Mouse (Mus musculus) lung, postnatal 4 days (tissue): ENCODE data around the gene Eci3.
"Not testable (repeated sequence)": the region's sequence is repeated elsewhere in the genome, so short reads cannot be mapped to it uniquely, and the experiment has no call there.

Source experiments
- DNase-seq, 2 experiments: peaks; one replicate each; pipeline ENCODE4 v3.0.0; 2021

The Eci3 gene

DNA sequence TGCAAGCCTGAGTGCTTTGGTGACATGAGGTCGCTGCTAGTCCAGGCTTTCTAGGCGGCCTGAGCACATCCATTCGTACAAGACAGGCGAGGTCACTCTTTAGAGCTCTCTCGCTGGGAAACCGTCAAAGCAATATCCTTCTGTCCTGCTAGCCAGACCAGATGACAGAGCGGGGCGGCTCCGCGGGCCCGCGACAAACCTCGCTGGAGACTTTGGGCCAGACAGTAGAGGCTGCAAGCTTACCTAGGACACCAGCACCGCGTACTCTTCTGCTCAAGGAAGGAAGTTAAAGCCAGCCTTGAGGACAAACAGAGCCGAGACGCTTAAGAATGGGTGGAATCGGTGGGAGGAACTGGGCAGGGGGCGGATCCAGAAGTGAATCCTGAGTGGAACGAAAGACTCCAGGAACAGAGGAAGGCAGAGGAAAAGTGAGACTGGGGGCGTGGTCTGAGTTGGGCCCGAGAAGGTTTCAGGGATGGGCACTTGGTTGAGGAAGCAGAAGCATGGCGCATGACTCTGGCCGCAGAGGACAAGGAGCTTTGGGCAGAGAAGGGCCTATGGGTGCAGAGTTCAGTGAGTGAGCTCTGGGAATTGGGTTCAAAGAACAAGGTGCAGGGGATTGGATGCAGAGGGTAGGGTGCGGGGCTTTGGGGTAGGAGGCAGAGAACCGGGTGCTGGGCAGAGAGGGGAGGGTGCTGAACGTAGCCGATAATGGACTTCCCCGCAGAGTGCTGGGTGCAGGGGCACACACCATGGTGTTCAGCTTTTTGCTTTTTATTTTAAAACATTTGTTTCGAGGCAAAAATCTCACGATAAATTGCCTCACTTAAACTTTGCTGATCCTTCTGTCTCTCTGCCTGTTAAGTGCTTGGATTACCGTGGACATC is at the start of gene Eci3:
Gene Eci3, minus strand, starts transcription at position 300 of the 887 bp plus-strand sequence.
- peak; percentile 55 to 57 for DNase-seq

DNA sequence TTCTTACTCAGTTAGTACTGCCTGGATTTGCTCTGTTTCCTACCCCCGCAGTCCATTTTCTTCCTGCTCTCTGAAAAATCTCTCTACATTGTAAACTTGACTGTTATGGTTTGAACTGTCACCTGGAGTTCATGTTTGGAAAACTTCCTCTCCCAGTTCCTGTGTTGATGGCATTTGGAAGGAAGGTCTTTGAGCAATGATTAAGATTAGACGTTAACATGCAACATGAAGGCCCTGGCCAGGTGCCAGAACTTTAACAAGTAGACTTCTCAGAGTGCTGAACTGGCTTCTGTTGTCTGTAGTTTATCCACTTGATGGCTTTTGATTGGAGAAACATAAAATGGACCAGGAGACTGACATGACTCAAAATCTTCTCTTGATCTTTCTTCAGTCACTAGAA is 32.3 kb upstream of the Eci3 start:
- peak; percentile 36 to 45 for DNase-seq

DNA sequence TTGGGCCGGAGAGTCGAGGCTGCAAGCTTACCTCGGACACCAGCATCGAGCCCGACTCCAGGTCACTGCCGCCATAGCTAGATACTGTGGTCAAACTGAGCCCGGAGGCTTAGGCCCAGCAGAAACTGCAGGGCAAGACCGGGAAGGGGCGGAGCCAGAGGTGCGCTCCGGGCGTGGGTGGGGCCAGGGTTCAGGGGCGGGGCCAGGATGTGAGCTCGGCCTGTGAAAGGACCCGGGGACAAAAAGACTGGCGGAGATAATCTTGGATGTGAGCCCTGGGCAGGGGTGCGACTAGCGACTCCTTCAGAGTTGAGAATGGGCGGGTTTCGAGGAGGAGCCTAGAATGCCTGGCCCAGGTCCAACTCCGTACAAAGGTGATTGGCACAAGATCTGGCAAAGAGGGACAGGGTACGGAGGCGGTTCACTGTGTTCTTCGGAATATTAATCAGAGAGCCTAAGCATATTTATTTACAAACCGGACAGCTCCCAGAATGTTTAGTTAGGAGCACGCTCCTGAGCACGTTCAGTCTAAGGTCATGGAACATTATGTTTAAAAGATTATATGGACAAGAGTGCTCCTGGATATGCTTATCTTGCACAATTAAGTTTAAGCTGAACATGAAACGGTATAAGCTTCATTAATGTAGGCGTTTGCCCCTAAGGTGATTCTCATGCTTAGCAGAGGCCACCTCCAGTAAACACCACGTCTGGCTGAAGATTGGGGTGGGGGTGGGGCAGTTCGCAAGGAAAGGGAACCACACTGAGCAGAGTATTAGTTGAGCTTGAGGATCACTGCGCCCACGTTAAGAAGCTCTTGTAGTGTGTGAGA is 30.6 kb upstream of the Eci3 start:
- peak; percentile 97 to 98 for DNase-seq

DNA sequence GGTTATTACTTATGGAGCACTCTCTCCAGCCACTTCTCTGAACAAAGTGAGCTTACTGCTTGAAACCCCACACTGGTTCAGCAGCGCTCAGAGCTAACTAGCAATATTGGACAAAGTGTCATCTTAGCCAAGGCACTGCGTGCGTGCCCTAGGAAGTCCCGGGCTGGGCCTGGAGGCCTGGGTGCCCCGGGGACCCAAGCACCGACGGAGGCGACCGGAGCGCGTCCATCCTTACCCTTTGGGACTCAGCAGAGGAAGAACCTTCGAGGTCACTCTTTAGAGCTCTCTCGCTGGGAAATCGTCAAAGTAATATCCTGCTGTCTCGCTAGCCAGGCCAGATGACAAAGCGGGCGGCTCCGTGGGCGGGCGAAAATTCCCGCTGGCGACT is 30.0 kb upstream of the Eci3 start:
- DNase-seq, result no peak

DNA sequence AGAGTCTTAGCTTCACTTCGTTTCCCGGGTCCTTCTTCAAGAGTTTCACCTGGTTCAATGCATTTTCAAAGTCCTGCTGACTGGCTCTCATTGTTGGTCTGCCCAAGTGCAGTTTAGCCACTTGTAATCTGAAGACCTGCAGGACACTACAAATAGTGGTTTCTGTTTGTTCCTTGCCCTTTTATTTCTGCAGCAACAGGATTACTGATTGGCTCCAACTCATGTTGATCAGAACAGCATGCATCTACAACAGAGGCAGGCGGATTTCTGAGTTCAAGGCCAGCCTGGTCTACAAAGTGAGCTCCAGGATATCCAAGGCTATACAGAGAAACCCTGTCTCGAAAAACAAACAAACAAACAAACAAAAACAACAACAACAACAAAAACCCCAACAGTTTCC is 29.5 kb upstream of the Eci3 start:
- no peak for DNase-seq

DNA sequence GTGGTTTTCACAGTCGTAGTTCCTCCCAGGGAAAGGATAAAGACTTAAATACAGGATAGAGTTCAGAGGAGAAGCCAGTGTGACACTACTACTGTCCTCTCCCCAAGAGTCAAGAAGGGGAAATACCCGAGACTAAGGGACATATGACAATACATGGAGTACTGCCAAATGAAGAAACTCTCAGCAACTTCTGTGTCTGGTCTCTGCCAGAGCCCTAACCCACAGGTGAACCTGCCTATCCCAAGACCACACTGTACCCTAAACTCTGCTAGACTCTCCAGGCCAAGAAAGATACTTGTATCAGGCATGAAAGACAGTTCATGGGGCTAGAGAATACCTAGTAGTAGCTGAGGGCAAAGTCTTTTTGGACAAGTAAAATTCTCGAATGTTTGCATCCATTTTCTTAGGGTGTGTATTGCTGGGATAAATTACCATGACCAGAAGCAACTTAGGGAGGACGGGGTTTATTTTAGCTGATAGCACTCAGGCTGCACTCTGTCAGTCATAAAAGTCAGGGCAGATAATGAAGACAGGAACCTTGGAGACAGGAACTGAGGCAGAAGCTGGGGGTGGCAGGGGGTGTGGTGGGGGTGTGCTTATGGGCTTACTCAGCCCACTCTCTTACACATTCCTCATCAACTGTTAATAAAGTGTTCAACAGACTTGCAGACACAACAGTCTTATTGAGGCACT is 28.1 kb upstream of the Eci3 start:
- no peak for DNase-seq

DNA sequence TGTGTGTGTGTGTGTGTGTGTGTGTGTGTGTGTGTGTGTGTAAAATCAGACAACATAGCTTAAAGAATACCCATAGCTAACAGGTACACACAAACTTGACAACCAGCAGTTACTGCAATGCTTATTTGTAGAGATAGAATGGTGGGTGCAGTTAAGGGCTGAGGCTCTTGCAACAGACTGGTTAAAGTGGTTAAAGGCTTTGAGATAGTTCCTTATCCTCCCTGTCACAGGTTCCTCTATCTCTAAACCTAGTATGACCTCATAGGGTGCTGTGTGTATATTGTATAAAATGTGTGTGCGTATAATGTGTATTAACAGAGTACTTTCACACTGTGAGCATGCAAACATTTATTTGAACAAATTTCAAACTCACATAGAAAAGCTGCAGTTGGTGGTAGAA is 19.9 kb upstream of the Eci3 start:
- not testable (repeated sequence) for DNase-seq

DNA sequence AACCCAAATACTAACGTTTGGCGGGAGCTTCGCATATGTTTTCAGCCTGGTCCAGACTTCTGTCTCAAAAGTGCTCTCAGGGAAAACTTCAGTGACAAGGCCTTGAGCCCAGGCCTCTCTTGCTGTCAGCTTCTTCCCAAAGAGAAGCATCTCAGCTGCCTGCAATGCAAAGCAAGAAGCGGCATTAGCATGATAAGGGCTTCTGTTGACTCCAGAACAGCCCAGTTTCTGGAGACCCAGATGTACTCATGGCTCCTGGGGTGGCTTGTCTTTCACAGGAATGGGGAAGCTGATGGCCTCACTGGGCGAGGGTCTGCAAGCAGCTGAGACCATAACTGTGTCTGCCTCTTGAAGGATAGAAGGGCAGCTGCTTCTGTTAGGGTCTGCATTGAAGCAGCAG is 15.0 kb upstream of the Eci3 start:
- DNase-seq, result not testable (repeated sequence)

DNA sequence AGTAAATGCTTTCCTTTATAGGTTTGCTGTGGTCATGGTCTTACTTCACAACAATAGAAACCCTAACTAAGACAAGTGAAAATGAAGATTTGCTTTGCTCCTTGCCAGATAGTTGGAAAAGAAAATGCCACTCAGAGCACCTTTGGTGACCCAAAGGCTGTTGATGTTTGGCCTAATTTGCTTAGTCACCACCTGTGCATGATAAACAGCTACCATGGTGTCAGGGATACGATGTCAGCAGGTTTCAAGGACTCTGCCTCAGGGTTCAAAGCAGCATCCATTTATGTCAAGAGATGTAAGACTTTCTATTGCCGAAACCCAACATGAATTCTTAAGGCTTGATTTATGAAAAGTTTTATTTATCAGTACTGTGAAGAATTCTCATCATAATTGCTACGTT is 13.8 kb upstream of the Eci3 start:
- no peak for DNase-seq

DNA sequence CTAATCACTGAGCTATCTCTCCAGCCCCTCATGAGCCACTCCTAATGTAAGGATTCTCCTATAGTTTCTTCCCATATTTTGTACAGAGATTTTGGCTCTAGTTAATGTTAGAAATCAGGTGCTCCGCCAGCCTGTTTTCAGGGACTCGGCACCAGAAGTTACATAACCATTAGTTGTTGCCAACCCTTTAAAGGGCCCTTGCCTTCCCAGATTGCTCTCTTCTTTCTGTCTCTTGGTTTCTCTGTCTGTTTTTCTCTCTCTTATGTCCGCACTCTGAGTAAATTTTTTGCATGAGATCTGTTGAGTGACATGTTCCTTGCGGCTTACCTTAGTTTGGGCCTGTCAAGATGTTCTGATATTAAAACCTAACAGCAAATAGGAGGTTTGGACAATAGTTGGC is 12.5 kb upstream of the Eci3 start:
- DNase-seq, result no peak

DNA sequence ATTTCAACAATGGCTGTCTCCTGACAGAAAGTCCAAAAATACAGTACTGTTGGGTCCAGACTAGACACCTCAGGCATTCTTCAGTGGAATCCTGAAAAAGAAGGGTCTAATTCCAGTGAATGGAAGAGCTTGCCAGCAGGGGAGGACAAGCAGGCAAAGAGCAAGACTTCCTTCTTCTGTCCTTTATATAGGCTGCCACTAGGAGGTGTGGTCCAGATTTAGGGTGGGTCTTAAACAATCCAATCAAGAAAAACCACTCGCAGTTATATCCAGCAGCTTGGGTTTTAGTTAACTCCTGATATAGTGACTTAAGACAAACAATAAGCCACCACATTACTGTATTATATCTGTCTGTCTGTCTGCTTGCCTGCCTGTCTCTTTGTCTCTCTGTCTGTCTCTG is 10.2 kb upstream of the Eci3 start:
- no peak for DNase-seq

DNA sequence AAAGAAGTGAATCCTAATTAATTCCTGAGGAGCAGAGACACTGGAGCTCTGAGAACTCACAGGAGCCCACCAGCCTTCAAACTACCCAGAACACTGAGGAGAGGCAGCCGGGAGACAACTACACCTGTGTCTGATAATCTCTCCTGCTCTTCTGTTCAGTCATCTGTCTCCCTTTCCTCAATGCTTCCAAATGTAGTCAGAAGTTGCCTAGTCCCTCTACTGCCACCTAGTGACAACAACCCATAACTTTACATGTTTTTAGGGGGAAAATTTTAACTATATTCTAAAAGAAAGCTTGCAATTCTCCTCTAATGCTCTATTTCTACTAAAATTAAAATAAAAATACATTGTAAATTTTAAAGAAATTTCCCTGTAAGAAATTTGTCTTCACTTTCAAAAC is 9.5 kb upstream of the Eci3 start:
- no peak for DNase-seq

DNA sequence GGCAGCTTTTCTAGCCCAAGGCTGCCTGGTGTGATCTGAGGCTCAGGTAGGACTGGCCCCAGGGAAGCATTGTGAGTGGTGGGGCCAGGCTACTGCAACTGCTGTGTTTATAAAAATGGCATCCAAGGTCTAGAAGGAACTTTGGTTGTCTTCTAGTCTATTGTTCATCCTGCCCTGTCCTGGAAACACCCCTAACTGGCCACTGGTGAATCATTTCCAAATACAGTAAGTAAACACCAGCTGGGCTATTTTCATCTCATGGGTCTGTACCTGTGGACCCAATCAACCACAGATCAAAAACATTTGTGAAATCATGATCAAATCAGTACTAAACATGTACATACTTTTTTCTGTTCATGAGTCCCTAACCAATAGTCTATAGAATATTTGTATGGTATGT is 8.8 kb upstream of the Eci3 start:
- not testable (repeated sequence) for DNase-seq

DNA sequence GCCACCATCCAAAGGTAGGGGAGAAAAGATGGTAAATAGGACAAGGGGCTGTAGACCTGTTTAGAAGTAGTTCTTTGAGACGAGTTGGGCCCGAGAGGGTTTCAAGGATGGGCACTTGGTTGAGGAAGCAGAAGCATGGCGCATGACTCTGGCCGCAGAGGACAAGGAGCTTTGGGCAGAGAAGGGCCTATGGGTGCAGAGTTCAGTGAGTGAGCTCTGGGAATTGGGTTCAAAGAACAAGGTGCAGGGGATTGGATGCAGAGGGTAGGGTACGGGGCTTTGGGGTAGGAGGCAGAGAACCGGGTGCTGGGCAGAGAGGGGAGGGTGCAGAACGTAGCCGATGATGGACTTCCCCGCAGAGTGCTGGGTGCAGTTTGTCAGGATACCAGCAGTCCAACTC is 2.0 kb upstream of the Eci3 start:
- DNase-seq, result not testable (repeated sequence)

DNA sequence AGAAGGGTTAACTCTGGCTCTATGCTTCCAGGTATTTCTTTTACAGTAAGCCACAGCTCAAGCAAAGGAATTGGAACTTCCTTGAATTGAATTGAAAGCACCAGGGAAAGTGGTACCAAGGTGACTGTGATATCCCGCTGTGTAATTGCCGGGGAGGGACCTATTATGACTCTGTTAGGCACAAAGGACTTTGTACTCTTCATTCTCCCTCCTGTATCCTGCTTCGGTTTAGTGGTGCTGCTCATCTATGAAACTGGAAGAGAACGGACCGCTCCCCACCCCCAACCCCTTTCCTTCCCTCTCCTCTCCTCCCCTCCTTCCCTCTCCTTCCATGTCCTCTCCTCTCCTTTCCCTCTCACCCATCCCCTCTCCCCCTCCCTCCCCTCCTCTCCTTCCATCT is 1.3 kb upstream of the Eci3 start:
- DNase-seq, result no peak

DNA sequence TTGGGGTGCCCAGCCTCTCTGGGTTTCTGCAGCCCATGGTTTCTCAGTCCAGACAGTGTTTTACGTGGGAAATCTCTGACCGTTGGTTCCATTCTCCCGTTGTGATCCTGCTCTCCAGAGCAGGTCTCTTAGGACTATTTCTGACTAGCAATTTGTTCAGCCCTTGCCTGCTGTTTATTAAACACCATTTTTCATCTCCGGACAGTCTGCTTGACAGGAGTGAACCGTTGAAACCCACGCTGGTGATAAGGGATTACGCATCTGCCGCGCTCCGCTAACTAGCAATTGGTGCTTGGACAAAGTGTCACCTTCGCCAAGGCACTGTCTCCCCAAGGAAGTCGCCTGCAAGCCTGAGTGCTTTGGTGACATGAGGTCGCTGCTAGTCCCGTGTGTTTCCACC is 809 bp upstream of the Eci3 start:
- no peak for DNase-seq

DNA sequence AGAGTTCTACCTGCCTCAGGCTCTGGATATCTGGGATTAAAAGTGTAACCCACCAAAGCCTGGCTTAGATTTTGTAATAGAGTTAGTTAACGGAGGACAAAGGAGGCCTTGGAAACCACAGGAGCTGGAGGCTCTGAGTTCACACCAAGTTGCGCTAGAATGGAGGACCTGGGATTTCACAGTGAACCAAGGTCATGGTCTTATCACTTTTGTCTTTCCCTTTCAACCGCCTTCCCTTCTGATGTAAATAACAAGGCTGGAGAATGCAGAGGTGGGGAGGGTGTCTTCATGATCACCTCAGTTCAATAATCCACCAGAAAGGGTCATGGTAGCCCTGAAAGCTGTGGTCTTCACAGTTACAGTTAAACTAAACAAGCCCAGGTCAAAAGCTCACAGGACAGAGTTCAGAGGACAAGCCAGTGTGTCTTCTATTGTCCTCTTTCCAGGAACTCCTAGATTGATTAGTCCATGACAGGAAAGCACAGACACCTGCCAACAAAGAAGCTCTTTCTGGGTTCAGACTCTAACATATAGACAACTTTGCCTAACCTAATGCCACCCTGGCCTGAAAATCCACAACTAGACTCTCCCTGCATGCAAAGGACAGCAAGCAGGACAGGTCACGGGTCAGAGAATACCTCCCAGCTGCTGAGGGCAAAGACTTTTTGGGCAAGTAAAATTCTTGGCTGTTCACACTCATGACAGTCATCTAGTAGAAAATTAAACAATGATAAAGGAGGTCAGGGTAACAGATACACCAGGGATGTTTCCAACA is 2.4 kb downstream of the Eci3 start:
- DNase-seq, result no peak

DNA sequence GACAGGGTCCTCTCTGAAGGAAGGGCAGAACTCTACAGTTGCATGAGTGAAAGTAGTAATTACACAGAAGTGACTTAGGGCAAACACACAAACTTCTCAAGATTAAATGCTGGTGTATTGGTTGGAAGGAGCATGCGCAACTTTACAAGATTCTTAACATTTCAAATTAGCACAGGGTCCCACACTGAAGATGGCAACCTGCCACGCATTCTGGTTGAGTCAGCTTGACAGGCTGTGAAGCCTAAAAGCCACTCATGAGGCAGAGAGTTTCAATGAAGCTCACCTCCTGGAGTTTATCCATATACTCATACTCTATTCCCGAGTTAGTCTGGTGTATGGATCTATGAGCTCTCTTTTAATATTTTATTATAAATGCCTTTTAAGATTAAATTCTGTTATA is 5.5 kb downstream of the Eci3 start:
- not testable (repeated sequence) for DNase-seq

DNA sequence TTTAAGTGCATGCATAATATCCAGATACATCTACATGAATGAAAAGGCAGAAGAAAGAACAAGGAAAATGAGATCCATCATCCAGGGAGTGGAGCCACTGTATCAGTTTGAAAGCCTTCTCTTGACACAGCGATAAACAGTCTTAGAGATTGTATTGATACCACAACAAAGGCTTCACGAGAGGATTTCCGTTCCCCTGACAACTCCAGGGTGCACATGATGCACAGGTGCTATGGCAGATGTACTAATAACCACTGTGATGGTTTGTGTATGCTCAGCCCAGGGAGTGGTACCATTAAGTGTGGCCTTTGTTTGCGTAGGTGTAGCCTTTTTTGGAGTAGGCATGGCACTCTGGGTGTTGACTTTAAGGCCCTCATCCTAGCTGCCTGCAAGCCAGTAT is 6.7 kb downstream of the Eci3 start:
- no peak for DNase-seq

DNA sequence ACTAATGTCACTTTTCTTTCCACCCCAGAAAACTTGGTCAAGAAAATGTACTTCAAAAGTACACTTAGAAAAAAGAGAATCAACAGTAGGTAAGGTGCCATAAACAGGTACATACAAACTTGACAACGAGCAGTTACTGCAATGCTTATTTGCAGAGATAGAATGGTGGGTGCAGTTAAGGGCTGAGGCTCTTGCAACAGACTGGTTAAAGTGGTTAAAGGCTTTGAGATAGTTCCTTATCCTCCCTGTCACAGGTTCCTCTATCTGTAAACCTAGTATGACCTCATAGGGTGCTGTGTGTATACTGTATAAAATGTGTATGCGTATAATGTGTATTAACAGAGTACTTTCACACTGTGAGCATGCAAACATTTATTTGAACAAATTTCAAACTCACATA is 12.2 kb downstream of the Eci3 start:
- DNase-seq, result not testable (repeated sequence)

DNA sequence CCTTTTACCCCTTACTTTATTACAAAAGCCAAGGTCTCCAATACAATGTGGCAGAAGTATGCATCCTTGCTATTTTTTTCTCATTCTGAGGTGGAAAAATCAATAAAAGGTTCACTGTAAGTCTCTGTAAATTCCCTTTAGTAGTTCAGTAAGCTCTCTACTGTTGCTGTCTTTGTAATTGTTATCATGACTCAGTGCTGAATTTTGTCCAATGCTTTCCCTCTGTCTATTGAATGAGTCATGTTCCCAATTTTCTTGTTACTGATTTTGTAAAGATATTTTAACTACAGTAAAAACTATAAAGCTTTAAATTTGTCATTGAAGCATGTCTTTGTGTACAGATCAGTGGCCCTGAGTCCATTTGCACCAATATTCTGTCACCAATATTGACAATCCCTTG is 21.2 kb downstream of the Eci3 start:
- no peak for DNase-seq

DNA sequence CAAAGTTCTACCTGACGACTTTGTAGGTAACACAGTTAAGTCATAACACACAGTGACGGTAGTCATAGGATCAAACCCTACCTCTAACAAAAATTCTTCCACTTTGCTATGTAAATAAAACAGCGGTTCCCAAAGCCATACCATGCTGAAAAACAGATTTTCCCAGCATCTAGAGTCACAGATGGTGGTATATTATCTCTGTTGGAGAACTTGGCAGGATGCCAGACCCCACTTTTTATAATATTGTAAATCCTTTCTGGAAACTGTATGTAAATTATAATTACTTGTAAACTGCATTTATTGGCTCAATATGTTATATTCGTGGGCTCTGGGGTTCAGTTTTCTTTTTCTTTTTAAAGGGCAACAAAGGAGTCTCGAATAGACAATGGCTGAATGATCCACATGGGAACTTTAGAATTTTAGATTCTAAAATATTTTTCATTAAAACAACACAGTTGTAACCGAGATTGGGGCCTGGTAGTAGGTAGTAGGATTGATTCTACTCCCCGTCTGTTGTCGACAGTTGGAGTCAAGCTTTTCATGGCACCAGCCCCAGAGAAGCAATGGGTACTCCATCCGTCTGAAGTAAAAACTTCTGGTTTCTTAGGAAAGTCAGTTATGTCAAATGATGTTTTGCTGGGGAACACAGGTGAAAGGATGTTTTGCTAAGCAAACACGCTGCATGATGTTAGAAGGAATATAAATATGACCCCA is 28.5 kb downstream of the Eci3 start:
- no peak for DNase-seq
